Mouse (Mus musculus) adrenal gland (tissue): Measurements from ENCODE around the gene Daglb.

Experiments used
- intact Hi-C: fragments of 180-260 bp; cut with DNase I; formaldehyde crosslinking; loops from one replicate; pipeline ENCODE4 v1.15.1; 2025

The Daglb gene

DNA sequence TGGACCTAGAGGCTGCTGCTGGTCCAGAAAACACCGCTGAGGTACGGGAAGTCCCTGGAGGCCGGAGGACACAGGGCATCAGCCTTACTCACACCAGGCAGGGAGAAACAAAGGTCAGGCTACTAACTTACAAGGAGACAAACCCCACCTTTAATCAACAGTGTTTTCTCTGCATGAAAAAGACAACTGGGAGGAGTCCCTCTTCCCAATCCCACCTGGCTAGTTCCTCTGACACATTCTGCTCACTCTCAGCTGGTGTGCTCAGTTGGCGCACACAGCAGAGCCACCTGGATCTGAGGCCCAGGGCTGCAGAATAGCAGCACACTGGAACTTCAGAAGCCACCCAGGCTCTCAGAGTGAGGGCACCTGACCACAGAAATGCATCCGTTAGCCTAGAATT is 50.5 kb downstream of the Daglb start:
- intact Hi-C loops = no loop called here

DNA sequence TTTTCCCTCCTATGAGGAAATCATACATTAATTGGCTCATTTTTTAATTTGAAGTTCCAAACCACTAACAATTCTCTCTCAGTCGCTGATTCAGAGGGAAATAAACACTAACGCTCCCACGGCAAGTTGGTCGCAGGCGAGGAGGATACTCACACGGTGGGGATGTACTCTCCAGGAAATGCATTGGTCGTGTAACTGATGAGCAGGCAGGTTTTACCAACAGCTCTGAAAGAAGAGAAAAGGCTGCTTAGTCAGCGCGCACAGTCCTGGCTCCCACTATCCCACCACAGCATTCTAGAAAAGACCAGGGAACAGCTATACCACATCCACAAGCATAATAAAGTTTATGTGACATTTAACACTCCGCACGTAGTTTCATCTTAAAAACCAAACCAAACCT is 52.6 kb downstream of the Daglb start:
- intact Hi-C loops = no loop called here

DNA sequence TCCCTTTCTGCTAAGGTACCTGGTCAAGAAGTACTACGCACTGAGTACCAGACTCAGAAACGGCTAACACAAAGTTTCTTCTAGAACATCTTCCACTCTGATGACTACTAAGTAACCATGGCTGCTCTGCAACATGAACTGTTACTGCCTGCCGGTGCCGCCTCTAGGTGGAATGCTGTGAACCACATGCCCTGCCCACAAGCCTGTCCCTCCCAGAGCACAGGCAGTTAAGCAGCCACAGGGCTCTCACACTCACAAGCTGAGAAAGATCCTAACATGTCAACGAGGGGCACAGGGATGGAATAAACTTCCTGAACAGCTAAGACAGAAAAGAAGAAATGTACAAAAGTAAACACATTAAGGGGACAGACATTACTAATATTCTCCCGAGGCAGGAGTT is 53.1 kb downstream of the Daglb start:
- intact Hi-C loops = no loop called here

DNA sequence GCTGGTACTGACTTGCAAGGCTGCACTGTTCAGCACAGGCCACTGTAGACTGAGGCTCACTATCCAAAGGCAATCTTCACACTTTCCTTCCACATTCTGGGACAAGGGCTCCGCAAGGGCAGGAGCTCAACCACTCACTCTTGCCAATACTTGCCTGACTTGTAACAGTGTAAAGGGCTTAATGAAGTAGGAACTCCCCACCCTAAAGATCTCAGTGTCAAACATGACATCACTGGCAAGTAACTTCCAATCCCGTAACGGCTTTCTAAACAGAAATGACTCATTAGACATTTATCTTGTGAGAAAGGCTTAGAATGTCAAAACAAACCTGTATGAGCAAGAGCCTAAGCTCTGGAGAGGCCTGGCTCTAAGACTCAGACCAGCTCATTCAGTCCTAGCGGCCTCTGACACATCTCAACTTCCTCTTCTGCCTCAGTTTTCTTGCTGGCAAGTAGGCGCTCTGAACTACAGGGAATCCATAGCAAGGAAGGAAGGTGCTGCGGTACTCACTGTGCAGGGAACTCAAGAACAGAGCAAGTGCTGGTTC is 53.7 kb downstream of the Daglb start:
- intact Hi-C loops = no loop called here

GRCm38 (mm10) chr5:143520415-143520814 is 56.0 kb downstream of the Daglb start:
- intact Hi-C loops = no loop called here

DNA sequence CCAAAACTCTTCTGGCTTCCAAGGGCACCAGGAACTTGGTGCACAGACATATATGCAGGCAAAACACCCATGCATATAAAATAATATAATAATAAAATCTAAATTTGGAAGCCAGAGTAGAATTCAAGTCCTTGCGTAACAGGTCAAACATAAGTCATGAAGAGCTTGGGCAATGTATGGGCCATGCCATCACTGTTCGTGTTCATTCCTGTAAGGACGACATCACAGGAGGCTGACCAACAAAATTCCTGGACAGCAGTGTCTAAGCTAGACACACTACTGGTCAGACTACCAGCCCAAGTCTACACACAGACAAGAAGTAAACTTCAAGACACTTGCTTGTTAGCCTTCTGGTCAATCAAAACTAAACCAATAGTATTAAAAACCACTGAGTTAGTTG is 58.5 kb downstream of the Daglb start:
- intact Hi-C loops = no loop called here

DNA sequence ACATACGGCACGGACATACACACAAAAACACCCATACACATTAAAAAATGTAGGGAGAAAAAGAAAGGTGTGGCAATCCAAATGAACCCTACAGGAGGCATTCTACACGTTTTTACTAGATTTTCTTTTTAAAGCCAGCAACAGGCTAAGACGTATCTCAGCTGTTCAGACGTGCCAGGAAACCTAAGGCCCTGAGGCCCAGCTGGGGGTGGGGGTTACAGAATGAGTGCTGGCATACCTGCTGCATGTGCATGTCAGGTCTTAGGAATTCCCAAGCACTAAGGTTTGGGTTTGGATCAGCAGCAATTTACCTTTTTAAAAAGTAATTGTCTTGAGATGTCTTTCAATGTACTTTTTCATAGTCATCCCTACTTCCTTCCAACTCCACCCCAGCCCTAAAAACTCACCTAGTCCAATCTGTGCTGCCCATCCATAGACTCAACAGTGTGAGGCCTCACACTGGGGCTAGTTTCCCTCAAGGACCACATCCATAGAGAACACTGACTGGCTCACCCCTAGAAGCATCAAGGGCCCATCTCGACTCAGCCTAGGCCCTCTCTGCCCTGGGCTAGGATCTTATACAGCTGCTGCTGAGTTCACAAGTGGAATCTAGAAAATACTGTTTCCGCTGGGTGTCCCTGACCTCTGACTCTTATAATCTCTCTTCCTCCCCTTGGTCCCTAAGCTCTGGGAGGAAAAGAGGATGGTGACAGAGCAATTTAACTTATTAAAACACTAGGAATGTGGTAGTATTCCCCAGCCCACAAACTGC is 61.3 kb downstream of the Daglb start:
- intact Hi-C loops = loop anchor here (5.0 kb wide), 1 partner anchor 63 kb away; the partner anchor contains the start of gene Daglb

DNA sequence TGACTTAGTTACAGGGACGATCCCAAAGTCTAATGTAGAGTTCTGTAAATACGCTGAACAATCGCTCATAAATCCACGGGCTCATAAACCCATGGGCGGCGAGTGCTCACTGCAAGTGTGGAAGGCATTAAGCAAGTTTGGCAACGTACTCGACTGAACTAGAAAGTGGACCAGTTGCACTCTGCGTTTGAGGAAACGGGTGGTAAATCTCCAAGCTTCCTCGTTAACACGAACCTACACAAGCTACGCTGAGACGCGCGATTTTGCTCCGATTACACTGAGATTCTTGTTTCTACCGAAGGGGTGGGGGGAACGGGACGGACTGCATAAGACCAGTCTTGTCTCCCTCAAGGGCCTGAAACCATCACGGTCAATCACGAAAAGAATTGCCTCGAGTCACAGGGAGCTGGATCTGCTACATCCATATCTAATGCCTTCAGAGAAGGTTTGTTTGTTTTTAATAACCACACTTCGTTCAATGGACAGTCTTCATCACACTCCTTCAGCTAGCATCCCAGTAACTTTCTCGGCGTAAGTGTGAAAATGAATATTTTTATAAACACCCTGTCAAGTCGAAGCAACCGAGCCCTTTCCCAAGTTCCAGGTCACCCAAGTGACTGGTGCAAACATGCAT is 62.4 kb downstream of the Daglb start:
- intact Hi-C loops = loop anchor here (5.0 kb wide), 1 partner anchor 65 kb away; the partner anchor contains the start of gene Daglb

- intact Hi-C loops = loop anchor here (5.0 kb wide), 1 partner anchor 65 kb away; the partner anchor contains the start of gene Daglb
These were observed 63.3 kb downstream of the Daglb start, which contains the start of gene Rac1 for GRCm38 (mm10) chr5:143527486-143528307. Gene Rac1, minus strand, starts transcription at chr5:143528036.

DNA sequence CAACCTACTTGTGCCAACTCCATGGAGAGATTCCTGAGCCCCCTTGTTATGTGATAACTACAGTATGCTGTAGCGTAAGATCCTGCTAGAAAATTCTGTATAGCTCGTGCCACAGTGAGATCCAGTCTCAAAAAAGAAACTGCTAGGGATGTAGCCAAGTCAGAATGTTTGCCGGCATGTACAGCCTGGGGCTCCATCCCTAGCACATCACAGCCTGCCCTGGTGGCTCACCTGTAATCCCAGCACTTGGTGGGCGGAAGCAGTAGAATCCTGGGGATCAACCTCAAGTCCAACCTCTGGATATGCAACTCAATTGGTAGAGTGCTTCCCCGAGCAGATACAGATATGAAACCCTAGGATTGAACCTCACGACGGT is 63.9 kb downstream of the Daglb start:
- intact Hi-C loops = loop anchor here (5.0 kb wide), 1 partner anchor 66 kb away; the partner anchor contains the start of gene Daglb

- intact Hi-C loops = no loop called here
These were observed 66.3 kb downstream of the Daglb start for GRCm38 (mm10) chr5:143530715-143531114.

DNA sequence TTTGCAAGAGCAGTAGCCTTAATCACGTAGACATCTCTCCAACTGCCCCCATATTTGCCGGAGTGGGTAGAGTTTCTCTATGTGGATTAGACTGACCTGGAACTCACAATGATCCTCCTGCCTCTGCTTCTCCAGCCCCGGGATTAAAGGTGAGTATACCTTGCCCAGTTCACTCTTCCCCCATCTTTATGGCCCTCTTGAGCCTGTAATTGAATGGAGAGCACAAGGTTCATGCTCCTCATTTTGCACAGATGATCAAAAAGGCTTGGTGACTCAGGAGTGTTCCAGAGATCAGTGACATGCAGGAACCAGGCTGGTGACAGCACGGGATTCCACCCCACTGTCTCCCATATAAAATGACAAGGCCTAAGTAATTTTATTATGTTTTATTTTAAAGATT is 70.5 kb downstream of the Daglb start:
- intact Hi-C loops = no loop called here

DNA sequence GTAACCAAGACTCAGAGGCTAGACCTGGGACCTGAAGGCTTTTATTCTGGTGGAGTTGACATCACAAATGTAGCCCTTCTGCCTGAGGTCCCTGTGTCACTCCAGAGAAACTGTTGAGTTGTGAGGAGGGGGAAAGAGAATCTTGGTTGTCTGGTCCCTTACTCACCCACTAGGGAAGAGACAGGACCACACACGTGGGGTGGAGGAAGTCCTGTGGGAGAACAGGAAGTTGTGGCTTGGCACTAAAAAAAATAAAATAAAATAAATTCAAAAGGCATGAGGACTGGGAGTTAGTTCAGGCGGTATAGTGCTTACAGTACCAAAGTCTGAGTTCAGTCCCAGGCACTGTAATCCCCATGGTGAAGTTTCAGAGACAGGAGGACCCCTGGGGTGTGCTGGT is 72.6 kb downstream of the Daglb start:
- intact Hi-C loops = no loop called here

DNA sequence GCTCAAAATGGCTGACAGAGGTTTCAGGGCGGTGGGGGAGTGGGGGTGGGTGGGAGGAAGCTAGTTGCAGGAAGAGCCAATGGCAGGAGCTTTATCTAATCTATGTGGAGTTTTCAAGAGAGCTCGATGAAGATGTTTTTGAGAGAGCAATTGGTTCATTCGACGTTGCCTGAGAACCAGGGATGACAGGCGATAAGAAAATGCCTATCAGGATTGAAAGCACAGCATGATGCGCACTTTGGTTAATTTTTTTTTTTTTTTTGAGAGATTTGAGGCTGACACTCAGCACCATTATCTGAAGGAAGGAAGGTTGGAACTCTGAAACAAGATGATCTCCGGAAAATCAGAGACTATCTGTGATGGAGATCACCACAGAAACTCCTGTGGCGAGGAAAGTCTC is 74.7 kb downstream of the Daglb start:
- intact Hi-C loops = no loop called here

DNA sequence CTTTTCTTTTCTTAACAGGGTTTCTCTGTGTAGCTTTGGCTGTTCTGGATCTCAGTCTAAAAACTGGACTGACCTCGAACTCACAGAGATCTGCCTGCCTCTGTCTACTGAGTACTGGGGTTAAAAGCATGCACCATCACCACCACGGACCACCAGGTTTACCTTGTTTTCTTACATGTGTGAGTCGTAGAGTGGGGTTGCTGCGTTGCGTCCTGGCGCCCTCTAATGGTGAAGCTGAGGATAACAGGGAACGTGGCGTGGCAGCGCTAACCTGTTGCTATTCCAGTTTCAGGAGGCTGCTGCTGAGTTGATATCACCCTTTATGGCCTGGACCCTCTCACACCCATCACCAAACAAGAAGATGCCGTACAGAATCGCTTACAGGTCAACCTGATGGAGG is 83.0 kb downstream of the Daglb start:
- intact Hi-C loops = loop anchor here (5.0 kb wide), 2 partner anchors 45 to 110 kb away; no protein-coding TSS in a partner anchor

- intact Hi-C loops = loop anchor here (5.0 kb wide), 2 partner anchors 46 to 111 kb away; no protein-coding TSS in a partner anchor
These were observed 83.5 kb downstream of the Daglb start for GRCm38 (mm10) chr5:143547866-143548265.

- intact Hi-C loops = loop anchor here (5.0 kb wide), 2 partner anchors 46 to 111 kb away; no protein-coding TSS in a partner anchor
These were observed 84.0 kb downstream of the Daglb start for GRCm38 (mm10) chr5:143548401-143548846.

- intact Hi-C loops = loop anchor here (5.0 kb wide), 2 partner anchors 47 to 112 kb away; no protein-coding TSS in a partner anchor
These were observed 84.5 kb downstream of the Daglb start for GRCm38 (mm10) chr5:143548922-143549321.

DNA sequence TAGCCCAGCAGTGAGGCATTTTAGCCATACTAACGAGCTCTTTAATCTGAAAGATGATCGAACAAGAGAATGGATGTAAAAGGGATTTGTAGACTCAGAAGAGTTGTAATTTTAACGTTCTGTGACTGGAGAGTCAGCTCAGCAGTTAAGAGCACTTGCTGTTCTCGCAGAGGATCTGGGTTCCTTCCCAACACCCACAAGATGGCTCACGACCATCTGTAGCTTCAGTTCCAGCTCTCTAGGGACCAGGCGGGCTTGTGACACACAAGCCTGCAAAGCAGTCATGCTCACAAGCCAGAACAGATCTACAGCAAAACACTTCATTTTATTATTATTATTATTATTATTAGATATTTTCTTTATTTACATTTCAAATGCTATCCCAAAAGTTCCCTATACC is 88.5 kb downstream of the Daglb start:
- intact Hi-C loops = no loop called here

DNA sequence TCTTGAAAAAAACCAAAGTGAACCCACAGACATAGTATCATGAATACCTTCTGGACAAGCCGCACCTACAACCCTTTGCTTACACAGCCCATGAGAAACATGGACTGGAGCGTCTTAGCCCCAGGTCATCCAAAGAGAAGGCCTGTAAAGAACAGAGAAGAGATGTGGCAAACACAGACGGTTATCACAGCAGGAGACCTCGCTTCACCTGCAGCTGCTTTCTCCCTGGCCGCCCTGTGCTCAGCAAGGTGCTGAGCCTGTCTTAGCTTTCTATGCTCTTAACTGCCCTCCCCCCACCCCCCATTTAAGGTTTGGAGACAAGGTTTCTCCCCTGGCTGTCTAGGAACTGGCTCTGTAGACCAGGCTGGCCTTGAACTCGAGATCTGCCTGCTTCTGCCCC is 90.8 kb downstream of the Daglb start:
- intact Hi-C loops = no loop called here
